8 mouse cellular contexts compared by ENCODE assay signal in the genomic region with DNA sequence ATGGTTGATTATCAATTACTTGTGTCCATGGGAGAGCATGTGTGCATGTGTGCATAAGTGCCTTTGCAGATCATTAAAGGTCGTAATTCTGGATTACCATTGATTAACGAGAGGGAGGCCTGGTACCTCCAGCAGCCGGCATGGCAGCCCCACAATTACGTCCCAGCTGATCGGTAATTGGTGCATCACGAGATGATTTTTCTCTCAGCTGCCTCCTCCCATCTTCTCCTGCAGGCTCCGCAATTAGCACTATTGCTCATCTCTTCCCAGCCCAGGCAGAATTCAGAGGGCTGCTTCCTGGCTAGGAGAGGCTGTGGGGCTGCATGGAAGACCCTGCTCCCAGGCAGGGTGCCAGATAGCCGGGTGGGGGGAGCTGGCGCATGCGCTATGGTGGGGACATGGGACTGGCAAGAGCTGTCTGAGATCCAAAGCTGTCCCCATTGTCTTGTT. TPM values are rescaled to one million over a fixed set of nuclear protein-coding genes. Genes with fewer than 3 reads are reported as not detected.
DNase-seq lines count a peak whose midpoint lies in the region; ATAC-seq lines count a peak whose summit lies in the region.

No protein-coding gene starts in this region.

- no peak overlapping the region for H3K9ac ChIP-seq in heart, embryonic 15.5 days
- 0 out of 2 replicates have a peak overlapping the region, but pooled peaks have one; percentile 25 for H3K9ac ChIP-seq in embryonic facial prominence, embryonic 14.5 days (ENCODE audit: low read depth, low read length)

- H3K4me3 ChIP-seq in heart, embryonic 15.5 days, result no peak overlapping the region
- H3K4me3 ChIP-seq in heart, embryonic 10.5 days, result no peak overlapping the region
- no peak overlapping the region for H3K4me3 ChIP-seq in embryonic facial prominence, embryonic 14.5 days (ENCODE audit: low read depth, low read length)

- H3K27ac ChIP-seq in heart, embryonic 15.5 days, result peak overlapping the region; percentile 30
- no peak overlapping the region for H3K27ac ChIP-seq in heart, embryonic 10.5 days
- no peak overlapping the region; the same call in 1 of the 2 replicates for H3K27ac ChIP-seq in embryonic facial prominence, embryonic 14.5 days (replicated peaks; ENCODE audit: low read depth, low read length)

- WGBS in heart, embryonic 15.5 days, result 59% methylated on average over 10 of the region's 10 CpGs
- 65% methylated on average over 10 of the region's 10 CpGs for WGBS in heart, embryonic 10.5 days
- WGBS in embryonic facial prominence, embryonic 14.5 days, result 48% methylated on average over 10 of the region's 10 CpGs

- H3K4me2 ChIP-seq in heart, embryonic 15.5 days, result no peak overlapping the region
- H3K4me2 ChIP-seq in embryonic facial prominence, embryonic 14.5 days (ENCODE audit: low read depth, low read length), result no peak overlapping the region

- no peak for DNase-seq in heart, embryonic 10.5 days (ENCODE audit: low spot score)
- DNase-seq in embryonic facial prominence, embryonic 14.5 days (ENCODE audit: low spot score), result peak; percentile 59
- DNase-seq in layer of hippocampus, postnatal 14 days (ENCODE audit: low spot score in 2 of 2), result peak; percentile 79 to 84
- DNase-seq in retina, embryonic 14.5 days (ENCODE audit: low spot score), result peak; percentile 71
- no peak for DNase-seq in adrenal gland, adult 8-10 months
- DNase-seq in heart, adult 9 months (ENCODE audit: low spot score in 2 of 2), result no peak
- DNase-seq in yolk sac, embryonic 10.5 days (ENCODE audit: low spot score), result no peak

- H3K27me3 ChIP-seq in heart, embryonic 15.5 days, result no peaks in the 10 kb centered on the region
- H3K27me3 ChIP-seq in heart, embryonic 10.5 days (ENCODE audit: insufficient read depth, poor library complexity, severe bottlenecking), result peaks cover 18% of the 10 kb centered on the region; the same call in 1 of the 2 replicates
- no peaks in the 10 kb centered on the region for H3K27me3 ChIP-seq in embryonic facial prominence, embryonic 14.5 days (replicated peaks; ENCODE audit: control insufficient read depth, insufficient read depth, low read length)

- H3K36me3 ChIP-seq in heart, embryonic 15.5 days, result no peaks in the 10 kb centered on the region
- no peaks in the 10 kb centered on the region for H3K36me3 ChIP-seq in heart, embryonic 10.5 days
- no peaks in the 10 kb centered on the region for H3K36me3 ChIP-seq in embryonic facial prominence, embryonic 14.5 days (ENCODE audit: control insufficient read depth, insufficient read depth, low read length)

- H3K9me3 ChIP-seq in heart, embryonic 15.5 days (replicated peaks), result no peaks in the 10 kb centered on the region
- no peaks in the 10 kb centered on the region for H3K9me3 ChIP-seq in heart, embryonic 10.5 days
- no peaks in the 10 kb centered on the region for H3K9me3 ChIP-seq in embryonic facial prominence, embryonic 14.5 days (ENCODE audit: control insufficient read depth, low read length)

- ATAC-seq in heart, embryonic 15.5 days (replicated peaks; ENCODE audit: insufficient number of reproducible peaks, insufficient read depth, low FRiP score, low read depth), result no peak; the same call in 1 of the 2 replicates
- peak; percentile 53; the same call in 1 of the 2 replicates for ATAC-seq in embryonic facial prominence, embryonic 14.5 days (ENCODE audit: low read depth)

- peaks cover 21% of the 10 kb centered on the region for H3K4me1 ChIP-seq in heart, embryonic 15.5 days (replicated peaks)
- peaks cover 36% of the 10 kb centered on the region for H3K4me1 ChIP-seq in heart, embryonic 10.5 days
- H3K4me1 ChIP-seq in embryonic facial prominence, embryonic 14.5 days (ENCODE audit: control insufficient read depth, insufficient read depth, low read length), result peaks cover 11% of the 10 kb centered on the region

RNA-seq across cellular contexts. Expression of a gene that starts 26.9 kb away (rescaled TPM):
- 40.1 and 41.7 TPM in 2 replicates for polyA plus RNA-seq in heart, embryonic 15.5 days (2015; fragmentation: Nextera tagmentation; extraction: Ambion mirVana)
- 28.7 and 35.3 TPM in 2 replicates for polyA plus RNA-seq in heart, embryonic 10.5 days (2016; fragmentation: Nextera tagmentation; extraction: Ambion mirVana)
- polyA plus RNA-seq in embryonic facial prominence, embryonic 14.5 days (2014; fragmentation: Nextera tagmentation; extraction: Ambion mirVana), result 33.5 and 33.8 TPM in 2 replicates
- total RNA-seq in layer of hippocampus, postnatal 14 days (2021), result 10 to 100 TPM; 64.9 to 65.1 TPM
- 10 to 100 TPM; 69.8 to 92.2 (median 82.8) TPM for total RNA-seq in adrenal gland, adult 8-10 months (2022)

RNA-seq across cellular contexts. Expression of a gene that starts 35.3 kb away (rescaled TPM):
- 18.7 and 23.4 TPM in 2 replicates for polyA plus RNA-seq in heart, embryonic 15.5 days (2015; fragmentation: Nextera tagmentation; extraction: Ambion mirVana)
- polyA plus RNA-seq in heart, embryonic 10.5 days (2016; fragmentation: Nextera tagmentation; extraction: Ambion mirVana), result 26.7 and 33.8 TPM in 2 replicates
- polyA plus RNA-seq in embryonic facial prominence, embryonic 14.5 days (2014; fragmentation: Nextera tagmentation; extraction: Ambion mirVana), result 21.4 and 23.3 TPM in 2 replicates
- total RNA-seq in layer of hippocampus, postnatal 14 days (2021), result 10 to 100 TPM; 60.4 to 63.6 TPM
- total RNA-seq in adrenal gland, adult 8-10 months (2022), result 10 to 100 TPM; 25.4 to 43.9 (median 32.1) TPM

Comparison
In these comparisons a context has a peak if more than half of its experiments do, and no peak if none do; other contexts are left out.
1. DNase-seq: peak in embryonic facial prominence, embryonic 14.5 days (single experiment), layer of hippocampus, postnatal 14 days (2 of 2) and retina, embryonic 14.5 days (single experiment); none in heart, embryonic 10.5 days (single experiment), adrenal gland, adult 8-10 months (single experiment), heart, adult 9 months (0 of 2) and yolk sac, embryonic 10.5 days (single experiment).